Mouse (Mus musculus) ES-E14 (cell line): ENCODE results near the gene Evx2. TPM values are rescaled to one million over a fixed set of nuclear protein-coding genes. Genes with fewer than 3 reads are reported as not detected.

Source experiments
- DNase-seq: peaks from one replicate; pipeline ENCODE4 v3.0.0-alpha.2; 2013; ENCODE audit warnings: low read depth, low spot score
- H3K27ac ChIP-seq: 2 replicates; pipeline ENCODE4 v1.5.1; 2012; ENCODE audit warnings: low read depth, mild to moderate bottlenecking, low read length, moderate library complexity, mixed read lengths; ENCODE audit not compliant: poor library complexity, insufficient read depth, severe bottlenecking
- H3K36me3 ChIP-seq: 2 replicates; pipeline ENCODE4 v1.6.1; 2012; ENCODE audit warnings: mild to moderate bottlenecking, low read length, moderate library complexity, mixed read lengths; ENCODE audit not compliant: control insufficient read depth, poor library complexity, insufficient read depth, severe bottlenecking
- H3K4me1 ChIP-seq, 2 experiments: fragments of 150-350 bp in 1 of 2; sonication (generic) in 1 of 2; 2 replicates each; pipeline ENCODE4 v1.6.1; 2012; ENCODE audit warnings: low read length in 2 of 2, mild to moderate bottlenecking in 1 of 2, mixed read lengths in 1 of 2; ENCODE audit not compliant: control insufficient read depth in 2 of 2, insufficient read depth in 2 of 2, poor library complexity in 1 of 2
- H3K4me3 ChIP-seq, 2 experiments: fragments of 150-350 bp in 1 of 2; sonication (generic) in 1 of 2; 2 replicates each; pipeline ENCODE4 v1.5.1; 2012; ENCODE audit warnings: low read length in 2 of 2, low read depth in 1 of 2, mild to moderate bottlenecking in 1 of 2, mixed read lengths in 1 of 2; ENCODE audit not compliant: insufficient read depth in 1 of 2, poor library complexity in 1 of 2, severe bottlenecking in 1 of 2
- H3K9ac ChIP-seq: 2 replicates; pipeline ENCODE4 v1.6.1; 2012; ENCODE audit warnings: low read depth, mild to moderate bottlenecking, low read length, mixed read lengths; ENCODE audit not compliant: poor library complexity, insufficient read depth, severe bottlenecking
- H3K9me3 ChIP-seq: fragments of 150-350 bp; sonication (generic); 2 replicates; pipeline ENCODE4 v1.6.1; 2012; ENCODE audit warnings: low read depth, mild to moderate bottlenecking, low read length; ENCODE audit not compliant: control insufficient read depth, insufficient read depth
- CHD2 ChIP-seq: IDR thresholded peaks from 2 replicates; pipeline ENCODE4 v1.6.1; 2014; ENCODE audit warnings: mild to moderate bottlenecking, low read depth, low read length, inconsistent platforms
- HCFC1 ChIP-seq: IDR thresholded peaks from 2 replicates; pipeline ENCODE4 v1.6.1; 2012; ENCODE audit warnings: low read length, inconsistent platforms, borderline replicate concordance; ENCODE audit not compliant: insufficient read depth
- MAFK ChIP-seq: IDR thresholded peaks from 2 replicates; pipeline ENCODE4 v1.6.1; 2014; ENCODE audit warnings: mild to moderate bottlenecking, low read depth, low read length, inconsistent platforms; ENCODE audit not compliant: insufficient read depth
- ZC3H11A ChIP-seq: IDR thresholded peaks from 2 replicates; pipeline ENCODE4 v1.6.1; 2012; ENCODE audit warnings: low read depth, mild to moderate bottlenecking, inconsistent platforms, low read length, borderline replicate concordance
- ZNF384 ChIP-seq: IDR thresholded peaks from 2 replicates; pipeline ENCODE4 v1.6.1; 2012; ENCODE audit warnings: low read depth, low read length, inconsistent platforms
- in situ Hi-C, 2 experiments: fragments of 600-800 bp; cut with MboI; formaldehyde crosslinking; loops; one replicate each; pipeline ENCODE4 v1.15.1; 2025; ENCODE audit warnings: low sequenced_read_pairs in 2 of 2, inconsistent platforms in 1 of 2; ENCODE audit not compliant: unreplicated experiment in 2 of 2
- total RNA-seq: library from RNA; depleted of rRNA; stranded (reverse); fragments of 300-350 nt; gene quantifications from 2 replicates; pipeline ENCODE4 v1.2.3, GENCODE M21; 2012

Gene Evx2
- total RNA-seq, 1 experiment: not detected

GRCm38 (mm10) chr2:74703317-74703716, 44.0 kb upstream of the Evx2 start:
- Histone ChIP-seq H3K9me3 (no peaks in the 10 kb centered on the region), H3K4me1 (peaks cover 0 to 7% of the 10 kb centered on the region in 2 experiments; a peak in 1 of 4 replicates), H3K9ac (no peak overlapping the region), H3K4me3 (no peak overlapping the region), H3K36me3 (no peaks in the 10 kb centered on the region), H3K27ac (no peak overlapping the region)
- in situ Hi-C loops: loop anchor here (5.0 to 25.0 kb wide), 3 partner anchors 439 to 884 kb away; no protein-coding TSS in a partner anchor
- DNase-seq: no peak
- no peak for TF ChIP-seq ZNF384
- no peak for TF ChIP-seq ZC3H11A
- no peak for TF ChIP-seq CHD2
- no peak for TF ChIP-seq MAFK
- no peak for TF ChIP-seq HCFC1

DNA sequence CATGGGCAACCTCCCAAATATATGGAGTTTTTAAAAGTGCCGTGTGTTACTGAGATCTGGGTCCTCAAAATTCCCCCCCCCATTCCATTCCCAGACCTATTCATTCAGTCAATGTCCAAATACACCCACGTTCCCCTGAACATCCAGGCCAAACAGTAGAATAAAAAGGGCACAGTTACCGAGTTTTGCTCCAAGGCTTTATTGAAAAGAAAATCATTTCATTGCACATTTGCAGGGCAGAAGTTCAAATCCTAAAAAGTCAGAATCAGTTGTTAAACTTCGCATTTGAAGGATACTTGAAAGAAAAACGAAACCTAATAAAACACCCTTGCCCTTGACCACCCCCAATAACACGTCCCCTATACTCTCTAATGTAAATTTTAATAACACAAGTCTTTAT, 43.5 kb upstream of the Evx2 start:
- Histone ChIP-seq H3K9ac (no peak overlapping the region), H3K9me3 (no peaks in the 10 kb centered on the region), H3K4me1 (peaks cover 0 to 7% of the 10 kb centered on the region in 2 experiments; a peak in 1 of 4 replicates), H3K4me3 (no peak overlapping the region), H3K36me3 (no peaks in the 10 kb centered on the region), H3K27ac (no peak overlapping the region)
- no peak for DNase-seq
- in situ Hi-C loops: loop anchor here (5.0 to 25.0 kb wide), 3 partner anchors 439 to 884 kb away; no protein-coding TSS in a partner anchor
- no peak for TF ChIP-seq CHD2
- TF ChIP-seq ZNF384: no peak
- no peak for TF ChIP-seq HCFC1
- TF ChIP-seq ZC3H11A: no peak
- TF ChIP-seq MAFK: no peak

DNA sequence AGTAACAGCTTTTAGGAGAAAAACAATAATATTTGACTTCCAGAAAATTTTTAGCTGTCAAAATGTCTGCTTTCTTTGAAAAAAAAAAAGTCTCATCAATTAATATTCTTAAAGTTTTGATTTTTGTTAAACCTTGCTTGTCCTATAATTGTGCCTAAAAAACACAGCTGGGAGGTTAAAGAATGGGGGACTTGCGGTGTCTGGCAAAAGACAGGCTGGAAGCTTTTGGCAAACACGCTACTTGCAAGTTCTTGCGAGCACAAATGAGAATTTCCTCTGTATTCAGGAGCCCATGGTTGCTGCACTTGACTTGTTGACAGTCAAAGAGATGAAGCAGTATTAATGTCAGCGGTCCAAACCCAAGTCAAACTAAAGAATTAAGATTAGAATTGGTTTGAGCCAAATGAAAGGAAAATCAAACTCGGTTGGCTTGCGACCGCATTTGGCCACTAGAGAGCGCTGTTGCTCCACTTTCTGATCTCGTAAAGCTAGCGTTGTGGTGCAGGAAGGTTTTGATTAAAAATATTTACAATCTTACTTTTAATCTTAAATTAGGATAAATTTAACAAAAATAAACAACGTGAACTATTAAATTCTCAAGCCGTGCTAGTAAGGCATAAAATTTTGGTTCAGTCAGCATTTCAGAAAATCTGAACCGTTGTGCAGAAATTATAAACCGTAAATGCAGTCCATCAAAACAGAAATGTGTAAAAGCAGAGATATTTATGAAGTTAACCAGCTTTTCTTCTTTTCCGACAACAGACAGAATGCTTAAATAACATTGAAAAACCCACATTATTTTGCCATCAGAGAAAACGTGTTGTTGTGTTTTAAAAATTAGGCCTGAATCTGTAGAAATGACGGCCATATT, 42.8 kb upstream of the Evx2 start:
- no peak overlapping the region for H3K27ac ChIP-seq

GRCm38 (mm10) chr2:74700546-74701112, 41.3 kb upstream of the Evx2 start:
- Histone ChIP-seq H3K27ac (no peak overlapping the region), H3K9ac (no peak overlapping the region), H3K4me3 (no peak overlapping the region), H3K9me3 (no peaks in the 10 kb centered on the region), H3K36me3 (no peaks in the 10 kb centered on the region), H3K4me1 (peaks cover 0 to 4% of the 10 kb centered on the region in 2 experiments; a peak in 1 of 4 replicates)
- TF ChIP-seq HCFC1 (no peak), ZNF384 (no peak), ZC3H11A (no peak), CHD2 (no peak), MAFK (no peak)
- DNase-seq: no peak
- in situ Hi-C loops: loop anchor here (5.0 to 25.0 kb wide), 3 partner anchors 442 to 887 kb away; no protein-coding TSS in a partner anchor

More for the DNA sequence above, 42.8 kb upstream of the Evx2 start:
- Histone ChIP-seq H3K9ac (no peak overlapping the region), H3K9me3 (no peaks in the 10 kb centered on the region), H3K36me3 (no peaks in the 10 kb centered on the region), H3K4me1 (peaks cover 0 to 7% of the 10 kb centered on the region in 2 experiments; a peak in 1 of 4 replicates), H3K4me3 (no peak overlapping the region)
- in situ Hi-C loops: loop anchor here (5.0 to 25.0 kb wide), 3 partner anchors 440 to 885 kb away; no protein-coding TSS in a partner anchor
- TF ChIP-seq ZC3H11A (peak; percentile 80; the same call in 1 of the 2 replicates), MAFK (no peak)
- DNase-seq: no peak
